Mouse (Mus musculus) limb, embryonic 13.5 days (tissue): ENCODE data around the gene Adam19. TPM values are rescaled to one million over a fixed set of nuclear protein-coding genes. Genes with fewer than 3 reads are reported as not detected.

Experiments
- ATAC-seq: fragments of 200-750 bp; cut with Nextera tagmentation; 2 replicates; pipeline ENCODE4 v1.8.0; 2017; ENCODE audit warnings: low read depth, moderate number of reproducible peaks, moderate TSS enrichment; ENCODE audit not compliant: low FRiP score
- H3K27ac ChIP-seq: fragments of 300-500 bp; sonication (generic); 2 replicates; pipeline ENCODE4 v1.5.1; 2015; ENCODE audit warnings: inconsistent platforms, mild to moderate bottlenecking, moderate library complexity
- H3K27me3 ChIP-seq: fragments of 300-500 bp; sonication (generic); 2 replicates; pipeline ENCODE4 v1.6.1; 2015; ENCODE audit warnings: mild to moderate bottlenecking, inconsistent platforms
- H3K36me3 ChIP-seq: fragments of 300-500 bp; sonication (generic); 2 replicates; pipeline ENCODE4 v1.6.1; 2015; ENCODE audit warnings: inconsistent platforms, mild to moderate bottlenecking, moderate library complexity
- H3K4me1 ChIP-seq: fragments of 300-500 bp; sonication (generic); 2 replicates; pipeline ENCODE4 v1.6.1; 2015; ENCODE audit warnings: inconsistent platforms
- H3K4me2 ChIP-seq: fragments of 300-500 bp; sonication (generic); replicated peaks from 2 replicates; pipeline ENCODE4 v1.6.1; 2015; ENCODE audit warnings: inconsistent platforms, mild to moderate bottlenecking, moderate library complexity
- H3K4me3 ChIP-seq: fragments of 300-500 bp; sonication (generic); 2 replicates; pipeline ENCODE4 v1.5.1; 2015; ENCODE audit warnings: moderate library complexity, mild to moderate bottlenecking, inconsistent platforms
- H3K9ac ChIP-seq: fragments of 300-500 bp; sonication (generic); 2 replicates; pipeline ENCODE4 v1.6.1; 2015; ENCODE audit warnings: mild to moderate bottlenecking, inconsistent platforms
- H3K9me3 ChIP-seq: fragments of 300-500 bp; sonication (generic); 2 replicates; pipeline ENCODE4 v1.6.1; 2016; ENCODE audit warnings: inconsistent platforms
- WGBS: fragments of 180-500 bp; shearing (Covaris S2); methylation state at CpG from one replicate; pipeline ENCODE4 v1.1.7; 2015; 5-methylcytosine and 5-hydroxymethylcytosine counted together
- polyA plus RNA-seq: library from polyadenylated mRNA; unstranded; fragments of >200 nt; fragmentation: Nextera tagmentation; extraction: Ambion mirVana; gene quantifications from 2 replicates; pipeline ENCODE4 v1.2.1, GENCODE M21; 2015

Gene Adam19
- polyA plus RNA-seq, 1 experiment from 2014 or later, result 16.4 TPM

DNA sequence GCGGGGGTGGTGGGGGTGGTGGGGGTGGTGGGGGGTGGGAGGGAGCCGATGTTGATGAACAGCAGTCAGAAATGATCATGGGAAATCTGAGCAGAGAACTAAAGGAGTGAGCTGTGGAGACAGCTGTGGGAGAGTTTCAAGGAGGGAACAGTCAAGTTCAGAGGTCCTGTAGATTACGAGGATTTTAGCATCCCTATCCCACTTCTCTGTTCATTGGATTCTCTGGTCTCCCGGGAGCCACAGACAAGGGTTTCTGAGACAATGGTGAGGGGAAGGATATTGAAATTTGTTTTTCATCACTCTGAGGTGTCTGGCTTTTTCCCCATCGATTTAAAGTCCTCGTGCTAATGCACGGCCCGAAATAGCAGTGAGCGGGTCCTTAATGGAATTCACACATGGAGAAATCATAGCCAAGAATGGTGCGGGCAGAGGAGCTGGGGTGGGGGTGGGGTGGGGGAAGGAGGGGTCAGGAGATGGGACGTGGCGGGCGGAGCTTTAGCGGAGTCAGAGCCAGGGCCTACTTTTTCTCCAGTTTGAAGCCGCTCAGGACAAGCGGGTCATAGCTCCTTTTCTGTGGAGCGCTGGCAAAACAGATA lies 13.7 kb downstream of the Adam19 start:
- H3K9ac ChIP-seq, result no peak overlapping the region
- no peak overlapping the region for H3K4me3 ChIP-seq
- peak overlapping the region; percentile 89 for H3K27ac ChIP-seq
- no peaks in the 10 kb centered on the region for H3K9me3 ChIP-seq
- no peaks in the 10 kb centered on the region for H3K27me3 ChIP-seq
- WGBS, result 27% methylated on average over 17 of the region's 17 CpGs
- peak; percentile 57 for ATAC-seq
- peak overlapping the region; percentile 23 for H3K4me2 ChIP-seq
- H3K4me1 ChIP-seq, result peaks cover 74% of the 10 kb centered on the region
- H3K36me3 ChIP-seq, result peaks cover 33% of the 10 kb centered on the region

GRCm38 (mm10) chr11:46070161-46070560 lies 14.4 kb downstream of the Adam19 start:
- 85% methylated on average over 4 of the region's 4 CpGs for WGBS
- 0 out of 2 replicates have a peak overlapping the region, but pooled peaks have one; percentile 23 for H3K4me2 ChIP-seq

GRCm38 (mm10) chr11:46070789-46071188 lies 15.0 kb downstream of the Adam19 start:
- Histone ChIP-seq H3K36me3 (peaks cover 22% of the 10 kb centered on the region), H3K27me3 (no peaks in the 10 kb centered on the region), H3K9me3 (no peaks in the 10 kb centered on the region), H3K4me2 (no peak overlapping the region), H3K9ac (no peak overlapping the region), H3K4me1 (peaks cover 61% of the 10 kb centered on the region), H3K27ac (no peak overlapping the region), H3K4me3 (no peak overlapping the region)
- ATAC-seq, result no peak
- 70% methylated on average over 8 of the region's 8 CpGs for WGBS

More at GRCm38 (mm10) chr11:46070161-46070560, 14.4 kb downstream of the Adam19 start:
- no peak for ATAC-seq
- Histone ChIP-seq H3K4me3 (no peak overlapping the region), H3K9ac (no peak overlapping the region), H3K9me3 (no peaks in the 10 kb centered on the region), H3K27ac (peak overlapping the region; percentile 89), H3K4me1 (peaks cover 68% of the 10 kb centered on the region), H3K36me3 (peaks cover 27% of the 10 kb centered on the region), H3K27me3 (no peaks in the 10 kb centered on the region)

DNA sequence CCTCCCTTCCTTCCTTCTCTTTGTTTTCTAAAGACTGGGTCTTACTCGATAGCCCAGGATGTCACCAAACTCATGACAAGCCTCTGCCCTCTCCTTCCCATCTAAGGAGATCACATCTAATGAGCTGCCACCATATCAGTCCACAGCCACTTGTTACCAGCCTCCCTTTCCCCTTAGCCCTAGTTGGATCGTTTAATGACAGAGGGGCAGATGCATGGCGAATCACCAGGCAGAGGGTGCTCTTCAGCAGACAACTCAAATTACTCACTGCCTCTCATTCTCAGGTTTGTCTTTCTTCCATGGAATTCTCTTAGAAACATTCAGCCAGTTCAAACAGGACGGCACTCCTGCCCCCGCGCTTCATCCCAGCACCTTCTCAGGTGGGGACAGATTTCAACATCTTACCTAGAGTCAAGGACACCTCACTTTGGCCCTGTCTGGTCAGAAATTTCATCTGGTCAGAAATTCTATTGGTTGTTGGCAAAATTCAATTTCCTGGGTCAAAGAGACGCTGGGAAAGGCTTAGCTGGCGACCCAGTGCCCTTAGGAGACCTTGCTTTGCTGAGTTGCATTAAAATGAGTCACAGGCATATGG lies 16.8 kb downstream of the Adam19 start:
- no peak for ATAC-seq
- H3K27ac ChIP-seq, result peak overlapping the region; percentile 75; the same call in 1 of the 2 replicates
- peaks cover 59% of the 10 kb centered on the region for H3K4me1 ChIP-seq

DNA sequence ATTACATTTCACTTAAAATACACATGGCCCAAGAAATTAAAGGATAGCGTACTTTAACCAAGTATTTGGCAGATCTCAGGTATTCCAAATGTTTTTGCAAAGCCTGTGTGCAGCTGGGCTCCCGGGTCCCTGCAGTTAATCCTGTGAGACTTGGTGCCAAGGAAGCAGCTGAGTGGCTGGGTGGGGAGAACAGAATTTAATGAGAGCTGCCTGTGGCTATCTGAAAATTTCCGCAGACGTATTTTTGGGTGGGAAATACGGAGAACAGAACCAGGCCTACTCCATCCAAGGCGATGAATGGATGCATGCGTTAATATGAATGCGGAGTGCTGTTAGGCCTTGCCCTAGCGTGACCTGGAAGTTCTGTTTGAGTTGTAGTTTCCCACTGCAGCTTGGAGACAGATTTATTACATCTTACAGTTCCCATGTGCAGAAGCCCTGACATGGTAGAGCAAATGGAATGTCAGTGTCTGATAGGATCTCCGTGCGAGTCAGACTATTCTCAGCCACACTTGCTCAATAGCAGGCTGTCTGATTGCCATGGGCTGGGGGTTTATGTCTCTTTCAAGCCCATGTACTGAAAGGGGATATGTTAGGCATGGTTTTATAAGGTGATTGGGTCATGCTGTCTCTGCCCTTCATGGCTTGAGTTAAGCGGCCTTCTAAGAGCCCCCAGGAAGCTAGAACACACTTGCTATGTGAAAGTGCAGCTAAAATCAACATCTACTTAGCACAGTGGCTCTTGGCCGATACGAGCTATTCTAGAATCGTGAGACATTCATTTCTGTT lies 17.5 kb downstream of the Adam19 start:
- H3K4me1 ChIP-seq, result peaks cover 59% of the 10 kb centered on the region
- H3K9ac ChIP-seq, result no peak overlapping the region
- WGBS, result 30% methylated on average over 15 of the region's 15 CpGs
- H3K36me3 ChIP-seq, result peaks cover 24% of the 10 kb centered on the region
- peak; percentile 43 for ATAC-seq
- H3K4me3 ChIP-seq, result no peak overlapping the region
- no peaks in the 10 kb centered on the region for H3K27me3 ChIP-seq
- H3K4me2 ChIP-seq, result 0 out of 2 replicates have a peak overlapping the region, but pooled peaks have one; percentile 3
- peaks cover 5% of the 10 kb centered on the region for H3K9me3 ChIP-seq
- peak overlapping the region; percentile 75 for H3K27ac ChIP-seq

More for the DNA sequence above, 16.8 kb downstream of the Adam19 start:
- 58% methylated on average over 8 of the region's 8 CpGs for WGBS
- H3K4me2 ChIP-seq, result no peak overlapping the region
- H3K36me3 ChIP-seq, result peaks cover 18% of the 10 kb centered on the region
- no peak overlapping the region for H3K9ac ChIP-seq
- peaks cover 5% of the 10 kb centered on the region for H3K9me3 ChIP-seq
- H3K4me3 ChIP-seq, result no peak overlapping the region
- no peaks in the 10 kb centered on the region for H3K27me3 ChIP-seq

GRCm38 (mm10) chr11:46073850-46074688 lies 18.3 kb downstream of the Adam19 start:
- H3K36me3 ChIP-seq, result peaks cover 31% of the 10 kb centered on the region
- no peak overlapping the region for H3K4me2 ChIP-seq
- no peaks in the 10 kb centered on the region for H3K27me3 ChIP-seq
- peak overlapping the region; percentile 75; the same call in 1 of the 2 replicates for H3K27ac ChIP-seq
- peaks cover 53% of the 10 kb centered on the region for H3K4me1 ChIP-seq
- WGBS, result 81% methylated on average over 17 of the region's 17 CpGs
- ATAC-seq, result no peak
- peaks cover 8% of the 10 kb centered on the region for H3K9me3 ChIP-seq
- H3K9ac ChIP-seq, result no peak overlapping the region
- no peak overlapping the region for H3K4me3 ChIP-seq

DNA sequence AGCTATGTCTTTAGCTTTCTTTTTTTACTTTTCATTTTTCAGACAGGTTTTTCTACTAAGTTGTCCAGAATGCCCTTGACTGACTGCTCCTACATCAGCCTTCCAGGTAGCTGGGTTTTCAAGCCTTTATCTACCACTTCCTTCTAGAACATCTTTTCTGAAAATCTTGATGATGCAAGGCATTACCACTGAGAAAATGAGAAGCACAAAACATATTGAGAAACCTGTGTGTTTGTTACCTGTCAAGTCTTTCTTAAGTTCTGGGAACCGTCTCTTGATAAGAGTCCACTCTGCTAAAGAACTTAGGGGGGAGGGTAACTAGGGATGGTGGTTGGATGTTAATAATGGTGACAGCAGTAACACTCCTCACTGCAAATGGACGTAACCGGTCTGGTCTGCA lies 19.7 kb downstream of the Adam19 start:
- peaks cover 8% of the 10 kb centered on the region for H3K9me3 ChIP-seq
- H3K36me3 ChIP-seq, result peaks cover 31% of the 10 kb centered on the region
- no peak for ATAC-seq
- peaks cover 38% of the 10 kb centered on the region for H3K4me1 ChIP-seq
- no peaks in the 10 kb centered on the region for H3K27me3 ChIP-seq
- no peak overlapping the region for H3K4me3 ChIP-seq
- no peak overlapping the region for H3K9ac ChIP-seq
- WGBS, result 90% methylated on average over 3 of the region's 3 CpGs
- H3K27ac ChIP-seq, result no peak overlapping the region
- H3K4me2 ChIP-seq, result no peak overlapping the region

DNA sequence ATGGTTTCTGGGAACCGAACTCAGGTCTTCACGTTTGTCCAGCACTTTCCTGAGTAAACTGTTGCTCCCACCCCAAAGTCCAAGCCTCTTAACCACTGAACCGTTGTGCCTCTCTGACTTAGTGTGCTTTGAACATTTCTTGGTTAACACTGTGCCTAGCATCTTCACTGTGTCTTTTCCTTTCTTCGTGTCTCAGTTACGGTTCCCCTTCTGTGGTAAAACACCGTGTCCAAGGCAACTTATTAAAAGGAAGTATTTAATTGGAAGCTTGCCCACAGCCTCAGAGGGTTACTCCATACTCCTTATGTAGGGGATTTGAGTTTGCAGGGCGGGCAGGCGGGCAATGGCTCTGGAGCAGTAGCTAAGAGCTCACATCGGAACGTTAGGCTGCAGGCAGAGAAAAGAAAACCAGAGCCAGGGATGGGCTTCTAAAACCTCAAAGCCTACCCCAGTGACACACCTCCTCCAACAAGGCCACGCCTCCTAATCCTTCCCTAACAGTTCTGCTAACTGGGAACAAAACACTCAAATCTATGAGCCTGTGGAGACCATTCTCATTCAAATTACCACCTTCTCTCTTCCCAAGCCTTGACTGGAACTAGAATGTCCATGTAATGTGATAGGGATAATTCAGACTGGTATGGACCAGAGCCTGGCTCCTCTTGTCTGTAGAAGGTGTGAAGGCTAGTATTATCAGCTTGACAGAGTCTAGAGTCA lies 20.8 kb downstream of the Adam19 start:
- Histone ChIP-seq H3K9me3 (peaks cover 8% of the 10 kb centered on the region), H3K4me3 (no peak overlapping the region), H3K4me1 (peaks cover 27% of the 10 kb centered on the region), H3K4me2 (no peak overlapping the region), H3K27ac (no peak overlapping the region), H3K36me3 (peaks cover 28% of the 10 kb centered on the region), H3K27me3 (no peaks in the 10 kb centered on the region), H3K9ac (no peak overlapping the region)
- ATAC-seq, result no peak
- 85% methylated on average over 11 of the region's 11 CpGs for WGBS

GRCm38 (mm10) chr11:46077304-46077703 lies 21.5 kb downstream of the Adam19 start:
- Histone ChIP-seq H3K9ac (no peak overlapping the region), H3K27ac (no peak overlapping the region), H3K36me3 (peaks cover 26% of the 10 kb centered on the region), H3K9me3 (peaks cover 8% of the 10 kb centered on the region), H3K4me1 (peaks cover 22% of the 10 kb centered on the region), H3K4me3 (no peak overlapping the region), H3K4me2 (no peak overlapping the region), H3K27me3 (no peaks in the 10 kb centered on the region)
- 90% methylated on average over 5 of the region's 5 CpGs for WGBS
- no peak for ATAC-seq

- ATAC-seq, result no peak
- Histone ChIP-seq H3K9me3 (peaks cover 8% of the 10 kb centered on the region), H3K4me2 (no peak overlapping the region), H3K27ac (no peak overlapping the region), H3K4me3 (no peak overlapping the region), H3K27me3 (no peaks in the 10 kb centered on the region), H3K36me3 (peaks cover 26% of the 10 kb centered on the region), H3K4me1 (peaks cover 17% of the 10 kb centered on the region), H3K9ac (no peak overlapping the region)
- 90% methylated on average over 7 of the region's 7 CpGs for WGBS
These were observed 22.1 kb downstream of the Adam19 start for GRCm38 (mm10) chr11:46077732-46078375.

DNA sequence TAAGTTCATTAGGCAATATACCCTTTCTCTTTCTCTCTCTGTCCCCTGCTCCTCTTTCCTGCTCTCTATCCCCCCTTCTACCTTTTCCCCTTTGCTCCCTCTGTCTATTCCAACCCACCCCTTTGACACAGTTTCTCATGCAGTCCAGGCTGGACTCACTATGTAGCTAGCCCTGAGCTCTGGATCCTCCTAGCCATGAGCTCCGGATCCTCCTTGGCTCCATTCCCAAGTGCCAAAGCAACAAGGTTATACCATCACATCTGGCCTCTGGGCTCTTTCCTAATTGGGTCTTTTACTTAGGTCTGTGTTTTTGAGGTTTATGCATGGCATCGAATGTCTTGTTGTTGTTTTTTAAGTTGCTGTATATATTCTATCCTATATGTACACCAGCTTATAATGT lies 25.3 kb downstream of the Adam19 start:
- Histone ChIP-seq H3K27me3 (no peaks in the 10 kb centered on the region), H3K4me2 (no peak overlapping the region), H3K4me1 (peaks cover 6% of the 10 kb centered on the region), H3K27ac (no peak overlapping the region), H3K9ac (no peak overlapping the region), H3K9me3 (peaks cover 8% of the 10 kb centered on the region), H3K36me3 (peaks cover 31% of the 10 kb centered on the region), H3K4me3 (no peak overlapping the region)
- no peak for ATAC-seq
- 89% methylated on average over 2 of the region's 2 CpGs for WGBS
